Mouse (Mus musculus): Measurements from ENCODE around the gene Slc41a2.

- TF ChIP-seq CTCF (IDR thresholded peaks at IDR 0.05; ENCODE audit: low read depth): no peak
- no peak for TF ChIP-seq EP300 (IDR thresholded peaks at IDR 0.05; ENCODE audit: low read depth)
Observed at GRCm38 (mm10) chr10:83325903-83326302, 11.8 kb downstream of the Slc41a2 start.
